Mouse (Mus musculus): ENCODE data around the gene C130050O18Rik. TPM values are rescaled to one million over a fixed set of nuclear protein-coding genes. Genes with fewer than 3 reads are reported as not detected.

Gene C130050O18Rik
- polyA plus RNA-seq, 1 experiment from 2014 or later = 1.7 TPM

- Histone ChIP-seq H3K36me3 (ENCODE audit: control insufficient read depth, insufficient read depth, low read length) (no peaks in the 10 kb centered on the region; the same call in 1 of the 2 replicates), H3K27me3 (ENCODE audit: control insufficient read depth, insufficient read depth, low read depth, low read length) (no peaks in the 10 kb centered on the region), H3K9ac (ENCODE audit: low read length) (no peak overlapping the region), H3K27ac (ENCODE audit: low read length) (peak overlapping the region; percentile 53), H3K4me3 (ENCODE audit: low read length) (no peak overlapping the region), H3K9me3 (ENCODE audit: control insufficient read depth, low read length) (no peaks in the 10 kb centered on the region), H3K4me2 (ENCODE audit: low read depth, low read length) (no peak overlapping the region), H3K4me1 (replicated peaks; ENCODE audit: control insufficient read depth, insufficient read depth, low read length) (peaks cover 24% of the 10 kb centered on the region)
- WGBS = 35% methylated on average over 9 of the region's 9 CpGs
- peak; percentile 77 for ATAC-seq (ENCODE audit: low read depth)
These were observed 22.9 kb downstream of the C130050O18Rik start for GRCm38 (mm10) chr5:139427989-139428388.

DNA sequence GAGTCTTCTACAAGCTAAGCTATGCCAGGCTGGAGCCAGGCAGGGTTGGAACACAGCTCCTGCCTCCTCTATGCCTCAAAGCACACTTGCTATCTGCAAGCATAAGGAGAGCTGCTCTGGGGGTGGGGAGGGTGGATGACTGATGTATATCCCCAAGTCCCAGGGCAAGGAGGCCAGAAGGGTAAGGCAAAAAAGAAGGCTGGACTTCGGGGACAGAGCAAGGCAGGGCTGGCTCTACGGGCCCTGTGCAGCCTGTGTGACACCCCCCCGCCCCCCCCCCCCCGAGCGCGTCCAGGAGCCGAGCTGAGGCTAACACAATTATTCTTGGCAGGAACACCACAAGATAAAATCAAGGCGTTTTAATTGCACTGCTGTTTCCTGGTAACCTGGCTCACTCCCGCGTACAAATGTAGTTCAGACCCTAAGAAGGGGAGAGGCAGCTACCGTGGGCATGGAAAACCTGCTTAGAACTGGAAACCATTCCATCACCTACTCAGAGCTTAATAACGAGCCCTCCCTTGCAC is 24.8 kb downstream of the C130050O18Rik start:
- no peak overlapping the region for H3K9ac ChIP-seq (ENCODE audit: low read length)
- 25% methylated on average over 12 of the region's 12 CpGs for WGBS
- H3K27ac ChIP-seq (ENCODE audit: low read length) = no peak overlapping the region
- no peak for ATAC-seq (ENCODE audit: low read depth)
- no peak overlapping the region for H3K4me2 ChIP-seq (ENCODE audit: low read depth, low read length)
- H3K27me3 ChIP-seq (ENCODE audit: control insufficient read depth, insufficient read depth, low read depth, low read length) = no peaks in the 10 kb centered on the region
- no peaks in the 10 kb centered on the region for H3K9me3 ChIP-seq (ENCODE audit: control insufficient read depth, low read length)
- H3K36me3 ChIP-seq (ENCODE audit: control insufficient read depth, insufficient read depth, low read length) = no peaks in the 10 kb centered on the region; the same call in 1 of the 2 replicates
- H3K4me1 ChIP-seq (replicated peaks; ENCODE audit: control insufficient read depth, insufficient read depth, low read length) = peaks cover 22% of the 10 kb centered on the region
- H3K4me3 ChIP-seq (ENCODE audit: low read length) = no peak overlapping the region

GRCm38 (mm10) chr5:139432333-139432732 is 27.3 kb downstream of the C130050O18Rik start:
- no peaks in the 10 kb centered on the region for H3K27me3 ChIP-seq (ENCODE audit: control insufficient read depth, insufficient read depth, low read depth, low read length)
- no peak overlapping the region for H3K9ac ChIP-seq (ENCODE audit: low read length)
- WGBS = 82% methylated on average over 6 of the region's 6 CpGs
- no peak overlapping the region for H3K4me3 ChIP-seq (ENCODE audit: low read length)
- peaks cover 22% of the 10 kb centered on the region for H3K4me1 ChIP-seq (replicated peaks; ENCODE audit: control insufficient read depth, insufficient read depth, low read length)
- H3K36me3 ChIP-seq (ENCODE audit: control insufficient read depth, insufficient read depth, low read length) = no peaks in the 10 kb centered on the region
- no peak overlapping the region for H3K27ac ChIP-seq (ENCODE audit: low read length)
- H3K9me3 ChIP-seq (ENCODE audit: control insufficient read depth, low read length) = no peaks in the 10 kb centered on the region
- no peak overlapping the region for H3K4me2 ChIP-seq (ENCODE audit: low read depth, low read length)
- ATAC-seq (ENCODE audit: low read depth) = no peak

- 73% methylated on average over 7 of the region's 7 CpGs for WGBS
- Histone ChIP-seq H3K4me2 (ENCODE audit: low read depth, low read length) (no peak overlapping the region), H3K9ac (ENCODE audit: low read length) (no peak overlapping the region), H3K9me3 (ENCODE audit: control insufficient read depth, low read length) (no peaks in the 10 kb centered on the region), H3K36me3 (ENCODE audit: control insufficient read depth, insufficient read depth, low read length) (no peaks in the 10 kb centered on the region), H3K4me3 (ENCODE audit: low read length) (no peak overlapping the region), H3K27ac (ENCODE audit: low read length) (no peak overlapping the region), H3K4me1 (replicated peaks; ENCODE audit: control insufficient read depth, insufficient read depth, low read length) (peaks cover 18% of the 10 kb centered on the region), H3K27me3 (ENCODE audit: control insufficient read depth, insufficient read depth, low read depth, low read length) (no peaks in the 10 kb centered on the region)
- ATAC-seq (ENCODE audit: low read depth) = no peak
These were observed 27.8 kb downstream of the C130050O18Rik start for GRCm38 (mm10) chr5:139432747-139433508.

DNA sequence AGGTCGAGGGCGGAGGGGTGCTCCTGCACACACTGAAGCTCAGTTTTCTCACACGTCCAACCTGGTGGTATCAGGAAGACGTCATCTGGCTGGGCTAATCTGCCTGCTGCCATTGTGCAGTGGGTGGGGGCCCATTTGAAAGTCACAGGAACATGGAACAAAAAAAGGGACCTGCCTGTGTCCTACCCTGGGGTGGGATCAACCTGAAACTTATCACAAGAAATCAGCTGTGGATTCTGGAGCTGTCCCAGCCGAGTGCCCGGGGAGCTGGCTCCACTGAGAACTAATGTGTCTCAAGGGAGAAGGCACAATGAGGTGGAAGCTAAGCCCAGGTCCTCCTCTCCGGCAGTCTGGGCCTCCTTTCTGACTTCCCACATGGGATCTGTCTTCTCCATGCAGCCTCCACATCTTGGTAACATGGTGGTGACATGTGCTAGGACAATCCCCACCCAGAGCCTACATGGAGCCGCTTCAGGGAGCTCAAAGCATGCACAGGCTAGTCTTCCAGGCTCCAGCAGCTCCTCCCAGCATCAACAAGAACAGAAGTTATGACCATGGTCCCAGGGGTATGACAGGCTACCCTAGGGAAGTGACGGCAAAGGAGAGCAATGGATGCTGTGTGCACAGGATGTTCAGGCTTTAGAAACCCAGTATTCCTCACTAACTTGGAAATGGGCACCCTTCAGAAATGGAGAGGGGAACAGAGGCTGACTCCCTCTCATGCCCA is 28.9 kb downstream of the C130050O18Rik start:
- Histone ChIP-seq H3K4me2 (ENCODE audit: low read depth, low read length) (no peak overlapping the region), H3K27ac (ENCODE audit: low read length) (no peak overlapping the region), H3K36me3 (ENCODE audit: control insufficient read depth, insufficient read depth, low read length) (no peaks in the 10 kb centered on the region), H3K4me3 (ENCODE audit: low read length) (no peak overlapping the region), H3K4me1 (replicated peaks; ENCODE audit: control insufficient read depth, insufficient read depth, low read length) (peaks cover 11% of the 10 kb centered on the region; the same call in 1 of the 2 replicates), H3K27me3 (ENCODE audit: control insufficient read depth, insufficient read depth, low read depth, low read length) (no peaks in the 10 kb centered on the region), H3K9me3 (ENCODE audit: control insufficient read depth, low read length) (no peaks in the 10 kb centered on the region), H3K9ac (ENCODE audit: low read length) (no peak overlapping the region)
- 73% methylated on average over 9 of the region's 9 CpGs for WGBS
- no peak for ATAC-seq (ENCODE audit: low read depth)

- Histone ChIP-seq H3K4me1 (replicated peaks; ENCODE audit: control insufficient read depth, insufficient read depth, low read length) (peaks cover 9% of the 10 kb centered on the region; the same call in 1 of the 2 replicates), H3K4me2 (ENCODE audit: low read depth, low read length) (no peak overlapping the region), H3K27me3 (ENCODE audit: control insufficient read depth, insufficient read depth, low read depth, low read length) (no peaks in the 10 kb centered on the region), H3K27ac (ENCODE audit: low read length) (no peak overlapping the region), H3K9me3 (ENCODE audit: control insufficient read depth, low read length) (no peaks in the 10 kb centered on the region), H3K9ac (ENCODE audit: low read length) (no peak overlapping the region), H3K36me3 (ENCODE audit: control insufficient read depth, insufficient read depth, low read length) (no peaks in the 10 kb centered on the region), H3K4me3 (ENCODE audit: low read length) (no peak overlapping the region)
- peak; percentile 29; the same call in 1 of the 2 replicates for ATAC-seq (ENCODE audit: low read depth)
- 37% methylated on average over 8 of the region's 8 CpGs for WGBS
These were observed 29.9 kb downstream of the C130050O18Rik start for GRCm38 (mm10) chr5:139434940-139435339.

DNA sequence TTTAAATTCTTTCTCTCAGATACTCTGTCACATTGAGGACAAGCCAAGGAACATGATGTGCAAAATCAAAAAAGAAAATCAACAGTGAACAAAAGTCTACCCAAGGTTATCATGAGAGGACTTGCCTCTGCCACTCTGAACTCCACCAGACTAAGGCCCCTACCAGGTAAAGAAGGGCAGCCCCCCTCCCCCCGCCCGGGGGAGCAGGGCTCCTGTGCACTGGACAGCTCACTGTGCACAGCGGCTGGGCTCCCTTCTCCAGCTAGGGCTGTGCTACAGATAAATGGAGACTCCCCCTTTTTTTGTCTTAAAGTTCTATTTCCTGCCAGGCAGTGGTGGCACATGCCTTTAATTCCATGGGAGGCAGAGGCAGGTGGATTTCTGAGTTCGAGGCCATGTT is 32.7 kb downstream of the C130050O18Rik start:
- Histone ChIP-seq H3K4me2 (ENCODE audit: low read depth, low read length) (no peak overlapping the region), H3K9ac (ENCODE audit: low read length) (no peak overlapping the region), H3K27me3 (ENCODE audit: control insufficient read depth, insufficient read depth, low read depth, low read length) (no peaks in the 10 kb centered on the region), H3K4me1 (replicated peaks; ENCODE audit: control insufficient read depth, insufficient read depth, low read length) (peaks cover 12% of the 10 kb centered on the region), H3K36me3 (ENCODE audit: control insufficient read depth, insufficient read depth, low read length) (no peaks in the 10 kb centered on the region), H3K9me3 (ENCODE audit: control insufficient read depth, low read length) (no peaks in the 10 kb centered on the region), H3K27ac (ENCODE audit: low read length) (no peak overlapping the region), H3K4me3 (ENCODE audit: low read length) (no peak overlapping the region)
- no peak for ATAC-seq (ENCODE audit: low read depth)
- 90% methylated on average over 4 of the region's 4 CpGs for WGBS

DNA sequence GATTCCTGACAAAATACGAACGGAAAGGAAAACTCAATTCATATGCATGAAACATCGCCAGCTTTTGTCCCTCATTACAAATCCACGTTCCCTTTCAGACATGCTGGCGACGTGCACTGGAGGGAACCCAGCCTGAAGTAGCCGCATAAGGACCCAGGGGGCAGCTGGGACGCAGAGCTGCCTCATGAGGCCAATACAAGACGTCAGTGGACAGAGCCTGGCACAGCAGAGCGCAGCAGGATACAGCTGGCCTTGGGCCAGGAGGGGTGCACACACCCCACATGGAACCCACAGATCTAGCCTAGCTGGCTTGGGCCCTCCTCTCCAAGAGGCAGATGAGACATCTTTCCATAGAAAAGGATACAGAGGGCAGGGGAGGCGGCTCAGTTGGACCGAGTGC is 33.4 kb downstream of the C130050O18Rik start:
- H3K27me3 ChIP-seq (ENCODE audit: control insufficient read depth, insufficient read depth, low read depth, low read length) = no peaks in the 10 kb centered on the region
- H3K36me3 ChIP-seq (ENCODE audit: control insufficient read depth, insufficient read depth, low read length) = no peaks in the 10 kb centered on the region
- no peaks in the 10 kb centered on the region for H3K9me3 ChIP-seq (ENCODE audit: control insufficient read depth, low read length)
- H3K4me3 ChIP-seq (ENCODE audit: low read length) = no peak overlapping the region
- H3K27ac ChIP-seq (ENCODE audit: low read length) = no peak overlapping the region
- no peak overlapping the region for H3K4me2 ChIP-seq (ENCODE audit: low read depth, low read length)
- ATAC-seq (ENCODE audit: low read depth) = no peak
- H3K9ac ChIP-seq (ENCODE audit: low read length) = no peak overlapping the region
- WGBS = 81% methylated on average over 12 of the region's 12 CpGs
- H3K4me1 ChIP-seq (replicated peaks; ENCODE audit: control insufficient read depth, insufficient read depth, low read length) = peaks cover 15% of the 10 kb centered on the region

- no peak overlapping the region for H3K4me3 ChIP-seq (ENCODE audit: low read length)
- no peaks in the 10 kb centered on the region for H3K9me3 ChIP-seq (ENCODE audit: control insufficient read depth, low read length)
- no peak overlapping the region for H3K4me2 ChIP-seq (ENCODE audit: low read depth, low read length)
- no peak overlapping the region for H3K27ac ChIP-seq (ENCODE audit: low read length)
- 81% methylated on average over 5 of the region's 5 CpGs for WGBS
- H3K9ac ChIP-seq (ENCODE audit: low read length) = no peak overlapping the region
- H3K27me3 ChIP-seq (ENCODE audit: control insufficient read depth, insufficient read depth, low read depth, low read length) = no peaks in the 10 kb centered on the region
- ATAC-seq (ENCODE audit: low read depth) = no peak
- no peaks in the 10 kb centered on the region for H3K36me3 ChIP-seq (ENCODE audit: control insufficient read depth, insufficient read depth, low read length)
- H3K4me1 ChIP-seq (replicated peaks; ENCODE audit: control insufficient read depth, insufficient read depth, low read length) = peaks cover 13% of the 10 kb centered on the region
These were observed 35.4 kb downstream of the C130050O18Rik start for GRCm38 (mm10) chr5:139440451-139440850.

Data from lung, embryonic 16.5 days (tissue).